Mouse (Mus musculus): ENCODE measurements around the gene Ror1. TPM values are rescaled to one million over a fixed set of nuclear protein-coding genes. Genes with fewer than 3 reads are reported as not detected.

Ror1 gene
- total RNA-seq (2021) (1 to 10 TPM; 4.4 to 6.4 TPM), polyA plus RNA-seq (2012; rRNA removed) (1.3 and 1.4 TPM in 2 replicates)
- long read RNA-seq, partial matches to known transcripts: 2 of 2 reads
- long read RNA-seq, other reads (novel, unspliced or antisense): 0 of 2 reads

DNA sequence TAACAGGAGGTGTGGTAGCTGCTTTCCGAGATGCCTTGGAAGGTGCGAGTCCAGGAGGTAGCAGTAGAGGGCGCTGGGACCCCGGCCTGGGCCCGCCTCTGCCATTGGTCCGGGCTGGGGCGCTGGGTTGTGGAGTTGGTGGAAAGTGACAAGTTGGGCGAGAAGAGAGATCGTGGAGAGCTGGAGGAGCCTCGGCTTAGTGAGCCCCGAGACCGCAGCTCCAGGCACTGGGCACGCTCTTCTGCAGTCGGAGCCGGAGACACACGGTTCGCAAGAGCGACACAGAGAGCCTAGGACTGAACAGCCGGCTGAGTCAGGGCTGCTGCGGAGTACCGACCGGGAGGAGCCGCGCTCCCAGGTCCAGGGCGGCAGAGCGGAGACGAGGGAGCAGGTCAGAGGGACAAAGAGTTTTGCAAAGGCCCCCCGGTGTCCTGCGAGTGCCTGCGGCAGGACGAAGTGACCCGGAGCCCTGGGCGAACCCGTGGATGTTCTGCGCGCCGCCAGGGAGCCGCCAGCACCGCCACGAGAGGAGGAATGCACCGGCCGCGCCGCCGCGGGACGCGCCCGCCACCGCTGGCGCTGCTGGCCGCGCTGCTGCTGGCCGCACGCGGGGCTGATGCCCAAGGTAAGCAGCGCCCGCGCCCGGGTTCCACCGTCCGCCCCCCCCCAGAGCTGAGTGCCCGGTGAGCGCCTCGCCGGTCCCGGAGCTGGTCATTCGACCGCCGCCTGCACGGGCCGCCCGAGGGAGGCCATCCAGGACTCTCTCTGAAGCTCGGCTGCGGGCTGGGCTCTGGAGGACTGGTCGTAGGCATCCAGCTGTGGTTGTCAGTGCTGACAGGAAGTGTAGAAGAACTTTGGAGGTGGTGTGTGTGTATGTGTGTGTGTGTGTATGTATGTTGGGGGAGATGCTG is at the start of gene Ror1:
Gene Ror1 (plus strand): TSS at position 107 of the 911 bp plus-strand sequence.
- DNase-seq: peak; percentile 94

DNA sequence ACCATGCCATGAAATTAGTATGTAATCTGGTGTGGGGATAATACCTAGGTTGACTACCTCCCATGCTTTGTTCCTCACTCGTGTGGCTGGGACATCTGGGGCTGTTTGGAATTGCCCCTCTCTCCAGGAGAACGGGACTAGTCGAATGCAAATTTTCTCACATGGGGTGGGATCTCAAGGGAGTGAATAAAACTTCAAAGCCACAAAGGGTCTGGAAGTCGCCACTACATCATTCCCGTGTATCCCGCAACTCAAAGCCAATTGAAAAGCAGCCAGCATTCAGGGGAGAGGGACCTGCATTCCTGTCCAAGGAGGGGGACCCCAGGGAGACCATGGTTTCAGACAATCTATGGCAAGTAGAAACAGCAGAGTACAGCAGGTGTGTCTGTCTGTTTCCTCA is 48.5 kb upstream of the Ror1 start:
- DNase-seq: no peak

- peak; percentile 7 for DNase-seq
Observed at GRCm38 (mm10) chr4:100048351-100048950, 47.1 kb upstream of the Ror1 start.

GRCm38 (mm10) chr4:100051767-100052166 is 43.8 kb upstream of the Ror1 start:
- DNase-seq: no peak

- no peak for DNase-seq
Observed at GRCm38 (mm10) chr4:100052258-100052657, 43.3 kb upstream of the Ror1 start.

GRCm38 (mm10) chr4:100056046-100056445 is 39.5 kb upstream of the Ror1 start:
- DNase-seq: no peak

- no peak for DNase-seq
Observed at GRCm38 (mm10) chr4:100056446-100056845, 39.1 kb upstream of the Ror1 start.

GRCm38 (mm10) chr4:100057381-100057780 is 38.2 kb upstream of the Ror1 start:
- no peak for DNase-seq

DNA sequence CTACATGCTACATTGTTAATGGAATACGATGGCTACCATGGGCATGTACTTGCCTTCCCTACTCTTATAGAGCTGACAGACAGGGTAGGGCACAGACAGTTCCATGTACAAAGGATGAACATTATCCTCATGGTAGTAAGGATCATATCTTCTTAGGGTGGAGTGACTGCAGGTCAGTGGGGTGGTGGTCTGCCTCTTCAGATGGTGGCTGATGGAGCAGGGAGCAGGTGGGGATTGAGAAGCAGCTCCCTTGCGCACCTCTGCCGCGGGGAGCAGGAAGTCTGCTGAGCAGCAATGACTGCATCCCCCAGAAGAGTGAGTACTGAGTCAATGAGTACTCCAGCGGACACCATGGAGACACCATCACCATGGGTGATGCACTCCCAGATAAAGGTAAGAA is 37.0 kb upstream of the Ror1 start:
- DNase-seq: no peak

DNA sequence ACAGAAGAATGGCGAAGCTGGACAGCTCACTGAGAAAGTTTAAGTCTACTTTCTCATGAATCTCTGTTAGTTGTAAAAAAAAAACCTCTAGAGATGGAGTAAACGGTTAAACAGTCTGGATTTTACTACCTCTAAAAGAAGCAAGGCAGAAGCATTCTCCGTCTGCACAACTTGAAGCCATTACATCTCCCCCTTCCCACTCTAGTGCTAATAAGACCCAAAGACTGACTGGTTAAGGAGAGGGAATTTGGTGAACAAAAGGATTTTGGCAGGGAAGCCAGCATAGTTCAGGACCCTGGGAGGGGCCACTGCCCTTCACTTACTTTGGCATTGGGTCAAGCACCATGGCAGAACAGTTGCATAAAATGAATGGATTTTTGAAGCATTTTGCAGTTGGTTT is 35.8 kb upstream of the Ror1 start:
- DNase-seq: no peak

- no peak for DNase-seq
Observed at GRCm38 (mm10) chr4:100061396-100062066, 34.1 kb upstream of the Ror1 start.

- no peak for DNase-seq
Observed at GRCm38 (mm10) chr4:100065686-100066085, 29.9 kb upstream of the Ror1 start.

DNA sequence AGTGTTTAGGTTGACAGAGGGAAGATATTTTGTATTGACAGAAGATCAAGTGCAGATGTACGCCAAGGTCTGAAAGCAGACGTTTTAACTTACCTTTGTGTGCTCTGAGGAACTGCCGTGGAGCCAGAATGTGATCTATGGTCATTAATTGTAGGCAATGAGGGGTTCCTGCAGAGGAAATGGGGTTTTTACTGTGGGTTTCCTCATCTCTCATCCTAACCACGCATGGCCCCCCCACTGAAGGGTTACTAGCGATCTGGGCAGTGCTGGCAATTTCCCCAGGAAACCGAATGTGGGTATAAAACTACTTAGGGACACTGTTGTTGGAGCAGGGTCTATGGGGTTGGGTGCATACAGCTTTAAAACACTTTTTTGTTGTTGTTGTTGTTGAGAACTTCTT is 25.5 kb upstream of the Ror1 start:
- no peak for DNase-seq

GRCm38 (mm10) chr4:100096596-100097181 is 1.1 kb downstream of the Ror1 start:
- DNase-seq: peak; percentile 33

GRCm38 (mm10) chr4:100097364-100097979 is 1.9 kb downstream of the Ror1 start:
- DNase-seq: no peak

- no peak for DNase-seq
Observed at GRCm38 (mm10) chr4:100101066-100101820, 5.7 kb downstream of the Ror1 start.

DNA sequence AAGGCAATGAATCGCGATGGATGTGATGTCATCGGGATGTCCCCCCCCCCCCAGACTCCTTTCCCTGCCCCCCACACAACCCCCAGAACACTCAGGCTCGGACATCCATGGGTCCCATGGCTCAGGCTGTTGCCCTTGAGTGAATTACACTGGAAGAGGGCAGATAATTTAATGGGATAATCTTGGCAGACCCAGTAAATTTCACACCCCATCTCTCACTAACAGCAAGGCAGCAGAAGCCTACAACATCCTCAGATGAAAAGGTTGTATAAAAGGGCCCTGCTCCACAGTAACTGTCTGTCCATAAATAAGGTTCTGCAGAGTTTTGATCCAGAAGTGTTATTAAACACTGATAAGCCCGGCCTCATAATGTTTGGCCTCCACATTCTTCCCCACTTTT is 6.3 kb downstream of the Ror1 start:
- DNase-seq: no peak

DNA sequence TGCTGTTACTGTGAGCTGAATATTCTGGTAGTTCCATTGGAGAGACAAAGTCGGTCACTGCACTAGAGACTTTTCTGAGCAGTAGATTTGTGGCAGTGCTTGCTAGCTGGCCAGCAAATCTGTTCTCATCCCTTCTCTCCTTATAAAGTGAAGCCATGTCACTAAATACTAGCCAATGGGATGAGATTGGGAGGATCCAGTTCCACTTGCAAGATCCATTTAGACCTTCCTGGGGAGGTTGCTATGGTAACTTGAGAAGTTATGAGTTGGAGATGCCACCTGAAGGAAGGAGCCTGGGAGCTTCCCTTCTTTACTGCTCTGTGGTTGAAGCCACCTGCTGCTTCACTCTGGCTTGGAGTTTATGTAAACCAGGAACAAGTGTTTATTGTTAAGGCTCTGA is 8.7 kb downstream of the Ror1 start:
- DNase-seq: no peak

- DNase-seq: no peak
Observed at GRCm38 (mm10) chr4:100107593-100107992, 12.0 kb downstream of the Ror1 start.

DNA sequence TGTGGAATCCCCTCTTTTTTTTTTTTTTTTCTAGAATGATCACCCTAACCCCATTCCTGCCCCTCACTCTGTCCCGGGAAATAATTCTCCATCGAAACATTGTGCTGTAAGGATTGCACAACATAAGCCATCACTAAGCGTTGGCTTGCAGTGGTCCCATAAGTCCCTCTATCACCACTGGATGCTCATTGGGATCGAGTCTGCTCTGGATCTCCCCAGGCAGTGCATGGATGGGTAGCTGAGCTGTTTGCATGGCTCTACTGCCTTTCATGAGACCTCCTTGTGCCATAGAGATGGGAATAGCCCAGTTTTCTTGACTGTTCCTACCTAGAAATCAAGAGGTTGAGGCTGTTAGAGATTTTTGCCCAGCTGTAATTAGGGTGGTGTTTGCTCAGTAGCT is 13.0 kb downstream of the Ror1 start:
- no peak for DNase-seq

GRCm38 (mm10) chr4:100114148-100114547 is 18.6 kb downstream of the Ror1 start:
- DNase-seq: no peak

All from adrenal gland, adult 2 months (tissue).